Mouse (Mus musculus): ENCODE measurements at regions not wholly inside any gene's neighbourhood (a gene's known extent, or its start where the extent isn't known, plus 50 kb on each side); places are given as distances from the start of the nearest gene placed in this dataset.

DNA sequence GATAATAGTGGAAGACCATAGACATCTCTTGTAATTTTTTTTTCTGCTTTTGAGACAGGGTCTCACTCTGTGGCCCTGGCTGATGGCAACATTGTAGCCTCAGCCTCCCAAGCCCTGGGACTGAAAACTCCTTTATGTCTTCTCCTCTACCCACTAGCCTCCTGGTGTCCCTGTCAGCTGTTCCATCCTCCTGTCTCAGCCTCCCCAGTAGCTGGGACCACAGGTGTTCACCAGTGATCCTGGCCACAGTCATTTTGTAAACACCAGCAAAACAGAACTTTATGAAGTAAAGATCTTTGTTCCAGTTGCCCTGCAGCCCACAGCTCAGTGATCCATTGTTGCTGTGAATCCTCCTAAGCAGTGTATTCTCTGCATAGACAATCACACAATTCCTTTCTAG lies 129.9 kb upstream of the Eya4 start:
- no peak for TF ChIP-seq CTCF (IDR thresholded peaks at IDR 0.05; ENCODE audit: low read depth)
- no peak for TF ChIP-seq EP300 (optimal IDR thresholded peaks at IDR 0.05)
